Comparison of ENCODE assay signal across 14 mouse cellular contexts in genomic region chr6:24202226-24202625, GRCm38 (mm10).
DNase-seq lines count a peak whose midpoint lies in the region.
"Had no signal": no experiment of that assay in that cellular context is flagged by ENCODE, and none has a peak within 500 bp of the region (broad histone marks: within the 10 kb centered on the region; RNA-seq: fewer than 3 reads in every experiment).

No protein-coding gene starts in this region.

- peak; percentile 30 for DNase-seq in ES-CJ7 (ENCODE audit: low read depth, low spot score)
- DNase-seq in cerebellum, adult 11 months: peak; percentile 9
- DNase-seq in cerebellum, adult 8-10 months: peak; percentile 8
- DNase-seq in cerebellum, postnatal 14 days: peak; percentile 23 to 31
- DNase-seq in left cerebral cortex, adult 11 months (ENCODE audit: low spot score): no peak
- DNase-seq in spleen, postnatal 4 days (ENCODE audit: low spot score in 2 of 2): no peak
- no peak for DNase-seq in spleen, adult 12 weeks (ENCODE audit: low spot score)
- DNase-seq in spleen, postnatal 14 days (ENCODE audit: low spot score in 2 of 2): no peak
- DNase-seq: adrenal gland, adult 2 months; adrenal gland, postnatal 25 days; embryo, embryonic 11 days; gastrocnemius, postnatal 14 days; heart, postnatal 36 days; kidney, adult 2 months had no signal

Comparison
In these comparisons a context has a peak if more than half of its experiments do, and no peak if none do; other contexts are left out.
1. DNase-seq: peak in ES-CJ7 (single experiment), cerebellum, adult 11 months (single experiment), cerebellum, adult 8-10 months (single experiment) and cerebellum, postnatal 14 days (2 of 2); none in left cerebral cortex, adult 11 months (single experiment), spleen, postnatal 4 days (0 of 2), spleen, adult 12 weeks (single experiment) and spleen, postnatal 14 days (0 of 2).